Mouse (Mus musculus) heart, adult 9 months (tissue): Measurements from ENCODE around the gene Tmem63a.
A peak's percentile ranks its signal among the peaks of the same experiment; 100 is the strongest.

Source experiments
- DNase-seq, 2 experiments: peaks; one replicate each; pipeline ENCODE4 v3.0.0; 2022; ENCODE audit warnings: low spot score in 2 of 2

Gene Tmem63a

GRCm38 (mm10) chr1:181009011-181009590, 67.0 kb downstream of the Tmem63a start:
- DNase-seq = no peak

- DNase-seq = peak; percentile 70 to 83
These were observed 67.6 kb downstream of the Tmem63a start for GRCm38 (mm10) chr1:181009754-181010153.

- DNase-seq = no peak
These were observed 68.2 kb downstream of the Tmem63a start for GRCm38 (mm10) chr1:181010171-181010932.

DNA sequence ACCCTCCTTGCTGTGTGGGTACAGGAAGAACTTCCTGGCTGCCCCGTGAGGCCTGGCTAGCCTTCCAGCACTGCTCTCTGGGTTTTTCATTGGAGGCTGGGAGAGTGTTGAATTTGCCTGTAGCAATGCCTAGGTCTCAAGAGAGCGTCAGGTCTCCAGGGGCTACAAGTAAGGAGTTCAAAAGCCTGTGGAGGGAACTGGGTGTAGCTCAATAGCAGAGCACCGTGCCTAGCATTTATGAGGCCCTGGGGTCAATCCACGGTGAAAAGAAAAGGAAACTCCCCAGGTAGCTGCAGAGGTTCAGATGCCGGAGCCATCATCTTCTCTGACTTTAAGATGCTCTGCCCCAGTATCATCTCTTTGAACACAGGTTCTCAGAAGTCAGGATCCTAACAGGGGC, 69.5 kb downstream of the Tmem63a start:
- DNase-seq = no peak

- no peak for DNase-seq
These were observed 70.3 kb downstream of the Tmem63a start for GRCm38 (mm10) chr1:181012416-181012815.

GRCm38 (mm10) chr1:181013446-181013845, 71.3 kb downstream of the Tmem63a start:
- DNase-seq = no peak

DNA sequence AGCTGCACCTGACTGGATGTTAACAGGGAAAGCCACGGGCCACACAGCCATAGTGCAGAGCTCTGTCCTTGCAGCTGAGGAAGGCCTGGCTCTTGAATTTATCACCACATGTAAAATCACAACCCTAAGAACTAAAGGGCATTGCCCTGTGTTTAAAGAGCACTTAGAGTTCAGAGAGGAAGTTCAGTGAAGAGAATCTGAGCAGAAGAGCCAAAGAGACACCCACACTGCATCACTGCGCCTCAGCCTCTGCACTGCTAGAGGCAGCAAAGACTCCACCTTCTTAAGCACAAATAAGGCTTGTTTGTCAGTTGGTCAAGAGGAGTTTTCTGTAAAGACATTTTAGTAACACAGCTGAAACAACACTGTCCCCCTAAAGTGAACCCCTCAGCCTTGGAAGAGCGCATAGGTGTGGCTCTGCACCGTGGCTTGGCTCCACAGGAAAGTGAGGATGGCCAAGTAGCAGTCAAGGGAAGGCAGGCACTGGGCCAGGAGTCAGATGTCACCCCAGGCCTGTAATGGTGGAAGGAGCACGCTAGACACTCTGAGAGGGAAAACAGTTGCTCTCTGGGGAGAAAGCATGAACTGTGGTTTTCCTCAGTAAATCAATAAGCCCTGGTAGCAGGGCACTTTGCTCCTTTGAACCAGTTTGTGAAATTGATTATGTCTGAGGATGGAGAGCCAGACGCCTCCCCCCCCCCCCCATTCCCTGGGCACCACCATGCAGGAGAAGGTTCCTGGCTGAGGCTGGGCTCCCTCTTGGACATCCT, 72.8 kb downstream of the Tmem63a start:
- peak; percentile 70 to 84 for DNase-seq

GRCm38 (mm10) chr1:181015558-181015957, 73.4 kb downstream of the Tmem63a start:
- DNase-seq = peak; percentile 93 to 94

GRCm38 (mm10) chr1:181016045-181016444, 73.9 kb downstream of the Tmem63a start:
- no peak for DNase-seq

DNA sequence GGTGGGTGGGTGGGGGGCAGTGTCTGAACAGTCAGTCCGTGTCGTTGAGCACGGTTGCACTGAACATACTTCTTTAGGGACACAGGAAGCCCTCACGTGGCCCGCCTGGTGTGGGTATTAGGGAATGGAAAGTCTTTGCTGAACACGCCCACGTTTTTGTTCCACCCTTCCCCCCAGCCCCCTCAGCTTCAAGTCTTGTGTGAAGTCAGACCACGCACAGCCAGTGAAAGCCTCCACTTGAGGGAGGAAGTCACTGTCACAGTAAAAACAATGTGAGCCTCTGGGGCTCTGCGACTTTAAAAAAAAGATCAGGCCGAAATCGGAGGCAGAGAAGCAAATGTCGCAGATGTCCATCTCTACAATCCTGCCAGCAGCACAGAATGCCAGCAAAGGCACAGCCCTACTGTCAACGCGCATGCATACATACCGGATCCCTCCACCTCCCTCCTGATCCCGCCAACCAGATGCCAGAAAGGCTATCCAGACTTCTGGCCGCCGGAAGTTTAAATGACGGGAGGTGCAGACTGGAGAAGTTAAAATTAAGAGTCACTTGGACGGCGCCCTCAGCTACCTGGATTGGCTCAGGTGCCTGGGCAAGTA, 74.5 kb downstream of the Tmem63a start:
- peak; percentile 94 to 95 for DNase-seq

DNA sequence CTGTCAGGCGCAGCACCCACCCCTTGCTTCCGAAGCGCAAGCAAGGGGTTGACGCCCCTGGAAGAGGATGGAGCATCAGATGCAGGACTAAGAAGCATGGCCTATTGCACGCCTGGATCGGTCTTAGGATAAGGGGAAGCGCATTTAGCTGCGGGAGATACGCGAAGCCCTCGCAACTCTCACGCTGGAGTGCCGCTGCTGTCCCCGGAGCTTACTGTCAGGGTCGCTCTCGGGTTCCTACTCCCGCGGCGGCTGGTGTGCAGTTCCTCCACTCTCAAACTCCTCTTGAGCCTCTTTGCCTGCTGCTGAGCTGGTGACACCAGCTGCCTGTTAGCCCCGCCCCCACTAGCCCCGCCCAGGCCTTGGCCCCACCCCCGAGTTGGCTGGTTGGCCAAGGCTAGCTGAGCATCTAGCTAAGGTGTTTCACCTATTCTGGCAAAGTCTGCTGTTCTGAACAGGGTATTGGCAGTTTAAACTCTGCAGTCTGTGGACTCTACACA, 75.1 kb downstream of the Tmem63a start:
- DNase-seq = peak; percentile 88 to 89

DNA sequence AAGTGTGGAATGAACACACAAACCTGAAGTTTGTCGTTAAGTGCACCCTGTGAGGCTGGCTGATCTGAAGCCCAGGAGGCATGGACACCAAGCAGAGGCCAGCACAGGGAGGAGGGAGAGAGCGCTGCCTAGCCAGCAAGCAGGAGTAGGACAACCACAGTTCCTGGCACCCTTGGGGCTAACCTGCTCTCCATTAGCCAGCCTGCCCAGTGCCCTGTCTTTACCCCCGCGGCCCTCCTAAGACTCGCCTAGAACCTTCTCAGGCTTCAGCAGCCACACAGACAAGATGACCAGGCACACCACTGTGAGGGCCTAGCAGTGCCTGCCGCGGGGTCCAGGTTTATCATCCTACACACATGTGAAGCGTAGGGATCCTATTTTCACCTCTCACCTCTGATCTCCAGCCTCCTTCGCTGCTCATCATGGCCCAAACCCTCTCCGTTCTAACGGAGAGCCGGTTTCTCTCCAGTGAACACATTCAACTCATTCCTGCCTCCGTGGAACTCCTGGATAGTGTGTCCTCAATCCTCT, 75.8 kb downstream of the Tmem63a start:
- no peak for DNase-seq

GRCm38 (mm10) chr1:181020756-181021487, 78.8 kb downstream of the Tmem63a start, which contains the start of gene Ephx1:
Gene Ephx1, minus strand, starts transcription at chr1:181020904.
- DNase-seq = no peak

GRCm38 (mm10) chr1:181021488-181021865, 79.3 kb downstream of the Tmem63a start:
- no peak for DNase-seq

- peak; percentile 39 to 52 for DNase-seq
These were observed 80.1 kb downstream of the Tmem63a start for GRCm38 (mm10) chr1:181022265-181022664.
